Mouse (Mus musculus) gastrocnemius, adult 8-10 months (tissue): ENCODE results near the gene Tctn1. TPM values are rescaled to one million over a fixed set of nuclear protein-coding genes. Genes with fewer than 3 reads are reported as not detected.

Source experiments
- DNase-seq, 2 experiments: peaks; one replicate each; pipeline ENCODE4 v3.0.0; 2022; ENCODE audit warnings: low spot score in 2 of 2
- total RNA-seq, 4 experiments: library from RNA; stranded (reverse); gene quantifications; 2 replicates each; pipeline ENCODE4 v1.2.4; 2022

Tctn1 gene
- total RNA-seq, 4 experiments from 2014 or later: 1.4 to 2.1 (median 1.7) TPM

DNA sequence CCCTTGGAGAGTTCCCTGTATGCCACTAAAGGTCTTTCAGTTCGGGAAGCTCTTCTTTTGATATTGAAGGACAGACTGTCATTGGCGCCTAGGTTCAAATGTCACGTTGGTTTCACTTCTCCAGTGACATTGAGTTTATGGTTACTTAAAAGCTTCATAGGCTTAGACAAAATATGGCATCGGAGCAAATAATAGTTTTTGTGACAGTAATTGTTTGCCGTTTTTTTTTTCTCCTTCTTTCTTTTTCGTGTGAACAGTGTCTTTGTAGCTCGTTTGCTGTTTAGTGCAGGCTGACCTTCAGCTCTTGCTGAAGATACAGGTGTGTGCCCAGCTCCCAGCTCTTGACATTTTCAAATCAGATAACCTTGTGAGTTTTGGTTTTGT lies 21.5 kb upstream of the Tctn1 start:
- no peak for DNase-seq

DNA sequence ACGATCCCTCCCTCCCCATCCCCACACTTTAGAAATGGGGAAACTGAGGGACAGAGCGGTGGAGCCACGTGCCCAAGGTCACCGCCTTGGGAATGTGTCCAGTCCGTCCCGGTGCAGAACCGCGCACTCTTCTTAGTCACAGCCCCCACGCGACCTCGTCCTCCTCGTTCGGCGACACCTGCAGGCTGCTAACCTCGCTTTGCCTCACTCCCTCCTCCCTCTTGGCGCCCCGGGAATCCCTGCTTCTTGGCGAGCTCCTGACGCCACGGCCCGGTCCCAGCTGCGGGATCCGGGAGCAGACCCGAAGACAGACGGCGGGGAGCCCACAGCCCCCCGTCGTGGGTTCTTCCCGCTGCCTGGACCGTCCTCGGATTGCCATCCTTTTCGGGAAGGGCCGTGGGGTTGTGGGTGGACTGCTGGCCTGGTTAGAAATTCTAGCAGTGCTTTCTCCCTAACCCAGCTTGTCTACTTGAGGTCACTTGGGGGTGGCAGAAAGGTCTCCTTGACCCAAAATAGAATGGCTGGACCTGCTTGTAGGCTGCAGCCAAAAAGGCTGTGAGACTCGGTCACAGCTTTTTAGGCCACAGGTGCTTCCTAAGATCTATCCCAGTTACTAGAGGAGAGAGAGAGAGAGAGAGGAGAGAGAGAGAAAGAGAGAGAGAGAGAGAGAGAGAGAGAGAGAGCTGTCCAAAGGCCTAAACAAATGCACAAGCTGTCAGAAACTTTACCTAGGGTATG lies 20.9 kb upstream of the Tctn1 start:
- peak in 1 of 2 experiments; percentile 59 for DNase-seq

DNA sequence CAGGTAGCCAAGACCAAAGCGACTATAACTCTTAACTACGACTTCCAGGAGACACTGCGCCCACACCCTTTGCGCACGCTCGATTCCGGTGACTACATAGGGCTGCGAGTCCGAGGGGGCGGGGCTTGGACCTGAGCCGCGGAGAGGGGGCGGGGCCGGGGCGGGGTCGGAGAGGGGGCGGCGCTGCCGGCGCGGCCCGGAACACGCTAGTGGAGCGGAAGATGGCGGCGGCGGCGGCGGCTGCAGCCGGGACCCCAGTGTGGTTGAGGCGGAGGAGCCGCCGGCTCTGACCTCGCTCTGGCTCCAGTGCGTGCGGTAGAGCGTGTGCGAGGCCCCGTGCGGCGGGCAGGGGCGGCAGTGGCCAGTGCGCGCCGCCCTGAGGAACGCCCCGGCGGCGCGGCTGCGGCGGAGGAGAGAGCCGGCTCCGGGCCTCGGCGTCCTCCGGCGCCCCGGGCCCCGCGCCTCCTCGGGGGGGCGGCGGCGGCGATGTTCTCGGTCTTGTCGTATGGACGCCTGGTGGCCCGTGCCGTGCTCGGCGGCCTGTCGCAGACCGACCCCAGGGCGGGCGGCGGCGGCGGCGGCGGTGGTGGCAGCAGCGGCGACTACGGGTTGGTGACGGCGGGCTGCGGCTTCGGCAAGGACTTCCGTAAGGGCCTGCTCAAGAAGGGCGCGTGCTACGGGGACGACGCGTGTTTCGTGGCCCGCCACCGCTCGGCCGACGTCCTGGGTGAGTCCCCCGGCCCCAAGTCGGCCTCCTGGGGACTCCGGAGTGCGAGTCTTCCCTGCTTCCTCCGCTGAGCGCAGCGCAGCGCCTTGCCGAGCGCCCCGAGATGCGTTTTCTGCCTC lies 20.1 kb upstream of the Tctn1 start, which contains the start of gene Pptc7:
Gene Pptc7 (plus strand): TSS at position 183 of the 846 bp plus-strand sequence.
- DNase-seq: peak; percentile 72 to 84

DNA sequence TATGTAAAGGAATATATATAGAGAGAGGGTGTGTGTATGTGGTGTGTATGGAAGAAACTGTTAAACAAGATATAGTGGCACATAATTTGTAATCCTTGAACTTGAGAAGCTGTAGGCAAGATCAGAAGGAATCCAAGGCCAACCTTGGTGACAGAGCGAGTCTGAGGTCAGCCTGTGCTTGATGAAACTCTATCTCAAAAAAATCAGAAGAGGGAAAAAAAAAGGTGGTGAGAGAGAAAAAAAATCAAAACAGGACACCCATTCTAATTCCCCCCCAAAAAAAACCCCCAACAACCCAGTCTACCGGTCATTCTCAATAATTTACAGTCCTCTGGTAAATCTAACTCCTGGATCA lies 19.5 kb upstream of the Tctn1 start:
- DNase-seq: no peak

DNA sequence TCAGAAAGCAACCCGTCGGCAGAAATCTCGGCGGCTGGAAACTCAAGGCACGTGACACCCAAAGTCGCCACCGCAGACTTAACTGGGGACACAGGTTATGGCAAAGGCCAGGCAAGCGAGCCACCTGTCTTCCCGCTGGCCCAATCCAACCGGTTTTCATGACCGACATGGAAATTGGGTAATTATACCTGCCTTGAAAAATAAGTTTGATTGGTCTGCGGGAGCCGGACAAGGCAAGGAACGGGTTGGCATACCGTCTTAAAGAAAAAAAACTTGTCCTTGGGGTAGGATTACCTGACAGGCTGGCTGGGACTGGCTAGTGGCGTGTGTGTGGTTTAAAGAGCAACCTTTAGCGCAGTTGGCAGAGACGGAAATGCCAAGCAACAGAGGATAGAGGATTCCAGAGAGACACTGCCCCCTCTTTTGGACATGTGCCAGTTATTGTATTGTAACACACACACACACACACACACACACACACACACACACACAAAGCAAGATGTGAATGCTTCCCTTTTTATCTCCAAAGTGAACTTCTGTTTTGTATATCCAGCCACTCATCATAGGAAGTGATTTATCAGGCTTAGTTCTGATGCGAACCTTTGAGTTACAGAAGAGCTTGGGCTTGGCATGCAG lies 16.7 kb upstream of the Tctn1 start:
- DNase-seq: peak; percentile 36 to 66

DNA sequence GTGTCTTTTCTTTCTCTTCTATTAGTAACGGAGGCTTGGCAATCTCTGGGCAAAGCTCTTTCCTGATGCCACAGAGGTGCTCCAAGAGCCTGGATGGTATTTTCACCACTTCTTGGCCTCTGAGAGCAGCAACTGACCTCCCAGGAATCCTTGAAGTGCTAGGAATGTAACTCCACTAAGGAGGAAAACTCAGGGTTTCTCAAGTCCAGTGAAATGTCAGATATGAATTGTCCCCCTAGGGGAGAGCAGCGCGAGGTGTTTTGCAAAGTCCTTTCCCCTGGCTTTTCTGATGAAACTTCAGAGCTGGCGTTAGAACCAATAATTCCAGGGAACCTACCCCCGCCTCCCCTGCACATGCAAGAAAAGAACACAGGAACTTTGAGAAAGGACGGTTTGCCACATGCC lies 16.2 kb upstream of the Tctn1 start:
- DNase-seq: no peak

DNA sequence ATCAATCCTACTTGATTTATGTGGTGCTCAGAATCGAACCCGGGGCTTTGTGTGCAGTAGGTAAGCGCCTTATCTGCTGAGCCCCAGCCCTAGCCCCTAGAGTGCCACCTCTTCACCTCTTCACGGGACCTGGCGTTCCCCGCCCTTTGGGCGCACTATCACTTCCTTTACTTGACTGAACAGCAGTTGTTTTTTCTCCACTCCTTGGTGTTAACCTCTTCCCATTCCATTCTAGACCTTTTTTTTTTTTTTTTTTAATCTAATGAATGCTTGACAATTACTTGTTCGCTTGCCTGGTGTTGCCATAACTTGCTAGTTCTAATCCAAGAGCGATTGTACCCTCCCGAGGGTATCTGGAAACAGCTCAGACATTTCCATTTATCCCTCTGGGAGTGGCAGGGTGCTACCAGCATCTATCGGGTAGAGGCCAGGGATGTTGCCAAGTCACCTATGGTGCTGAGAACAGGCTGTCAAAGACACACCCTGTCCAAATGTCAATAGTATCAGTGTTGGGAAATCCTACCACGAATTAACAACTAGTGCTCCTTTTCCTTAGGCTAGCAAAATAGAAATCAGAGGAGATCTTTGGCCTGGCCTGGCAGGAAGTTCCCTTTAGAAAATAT lies 15.7 kb upstream of the Tctn1 start:
- DNase-seq: peak in 1 of 2 experiments; percentile 40

DNA sequence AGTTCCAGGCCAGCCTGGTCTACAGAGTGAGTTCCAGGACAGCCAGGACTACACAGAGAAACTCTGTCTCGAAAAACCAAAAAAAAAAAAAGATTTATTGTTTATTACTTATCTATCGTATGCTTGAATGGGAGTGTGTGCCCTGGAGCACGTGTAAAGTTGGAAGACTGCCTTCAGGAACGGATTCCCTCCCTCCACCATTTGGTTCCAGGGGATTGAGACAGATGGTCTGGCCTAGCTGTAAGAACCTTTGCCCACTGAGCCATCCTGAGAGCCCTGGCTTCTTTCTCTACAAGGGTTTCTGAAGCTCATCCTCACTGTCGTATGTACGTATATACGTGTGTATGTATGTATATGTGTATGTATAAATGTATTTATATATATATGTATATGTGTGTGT lies 14.7 kb upstream of the Tctn1 start:
- DNase-seq: no peak

DNA sequence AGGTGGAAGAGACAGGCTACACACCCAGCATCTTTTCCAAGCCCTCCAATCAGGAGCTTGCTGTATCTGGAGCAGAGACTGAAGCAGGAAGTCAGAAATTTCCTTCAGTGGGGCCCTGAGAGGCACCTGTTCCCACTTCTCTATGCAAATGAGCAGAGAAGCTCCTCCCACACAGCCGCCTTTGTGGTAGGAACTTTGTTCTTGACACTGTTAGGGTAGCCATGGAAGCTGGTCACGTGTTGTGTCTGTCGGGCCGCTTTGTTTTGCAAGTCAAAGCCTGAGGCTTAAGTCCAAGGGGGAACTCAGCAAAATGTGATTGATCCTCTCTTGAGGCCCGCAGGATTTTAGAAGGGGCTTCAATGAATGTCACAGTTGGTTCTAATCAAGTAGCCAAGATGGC lies 10.5 kb upstream of the Tctn1 start:
- DNase-seq: no peak

DNA sequence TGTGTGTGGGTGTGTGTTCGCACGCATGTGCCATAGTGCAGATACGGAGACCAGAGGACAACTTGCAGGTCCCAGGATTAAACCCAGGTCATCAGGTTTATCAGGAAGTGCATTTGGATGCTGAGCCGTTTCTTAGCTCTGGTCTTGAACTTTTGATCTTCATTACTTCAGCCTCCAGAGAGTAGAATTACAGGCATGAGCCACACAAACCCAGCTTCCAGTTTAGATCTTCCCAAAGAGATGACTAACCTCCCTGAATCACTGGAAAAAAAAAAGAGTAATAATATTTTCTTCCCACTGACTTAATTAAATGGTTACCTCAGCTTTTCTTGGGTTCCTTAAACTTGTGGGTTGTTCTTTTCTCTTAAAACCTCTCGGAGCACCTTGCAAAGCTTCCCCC lies 8.6 kb upstream of the Tctn1 start:
- no peak for DNase-seq

DNA sequence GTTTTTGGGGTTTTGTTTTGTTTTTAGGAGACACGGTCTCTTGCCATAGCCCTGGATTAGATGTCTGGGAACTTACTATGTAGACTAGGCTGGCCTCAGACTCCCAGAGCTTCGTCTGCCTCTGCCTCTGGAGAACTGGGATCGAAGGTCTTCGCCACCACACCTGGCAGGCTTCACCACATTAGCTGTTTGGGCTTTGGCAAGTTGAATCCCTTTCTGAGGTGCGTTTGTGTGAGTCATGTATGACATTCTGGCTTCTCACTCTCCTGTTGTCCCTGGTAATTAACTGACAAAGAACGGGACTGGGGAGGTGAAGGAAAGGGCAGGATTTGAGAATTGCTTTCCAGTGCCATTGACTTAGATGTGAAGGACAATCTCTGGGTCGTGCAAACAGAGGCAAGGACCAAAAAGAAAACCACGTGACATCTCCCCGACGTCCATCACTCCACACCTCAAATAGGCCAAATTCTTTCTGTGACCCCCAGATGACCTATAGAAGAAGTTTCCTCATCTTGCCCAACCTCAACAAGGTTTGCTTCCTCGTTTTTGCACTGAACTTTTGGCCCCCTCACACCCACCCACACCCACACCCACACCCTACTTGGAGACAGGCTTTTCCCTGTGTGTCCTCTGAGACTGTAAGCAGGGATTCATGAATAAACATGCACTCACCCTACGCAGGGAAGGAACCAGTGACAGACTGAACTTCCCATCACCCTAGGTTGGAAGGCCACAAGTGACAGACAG lies 4.8 kb upstream of the Tctn1 start:
- DNase-seq: no peak

DNA sequence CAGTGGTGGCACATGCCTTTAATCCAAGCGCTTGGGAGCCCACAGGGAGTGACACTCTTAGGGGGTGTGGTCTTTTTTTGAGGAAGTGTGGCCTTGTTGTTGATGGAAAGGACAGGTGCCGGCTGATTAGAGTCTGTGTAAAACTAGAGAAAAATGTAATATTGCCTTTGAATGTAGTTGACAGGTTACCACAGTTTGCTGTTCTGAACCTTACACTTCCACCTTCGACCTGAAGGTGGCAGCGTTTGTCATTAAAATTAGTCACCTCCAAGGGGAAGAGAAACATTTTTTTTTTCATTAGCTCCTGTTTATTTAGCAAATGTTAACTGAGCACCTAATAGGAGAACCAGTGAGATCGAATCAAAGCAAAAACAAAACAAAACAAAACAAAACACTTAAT lies 3.6 kb upstream of the Tctn1 start:
- peak; percentile 58 to 63 for DNase-seq

DNA sequence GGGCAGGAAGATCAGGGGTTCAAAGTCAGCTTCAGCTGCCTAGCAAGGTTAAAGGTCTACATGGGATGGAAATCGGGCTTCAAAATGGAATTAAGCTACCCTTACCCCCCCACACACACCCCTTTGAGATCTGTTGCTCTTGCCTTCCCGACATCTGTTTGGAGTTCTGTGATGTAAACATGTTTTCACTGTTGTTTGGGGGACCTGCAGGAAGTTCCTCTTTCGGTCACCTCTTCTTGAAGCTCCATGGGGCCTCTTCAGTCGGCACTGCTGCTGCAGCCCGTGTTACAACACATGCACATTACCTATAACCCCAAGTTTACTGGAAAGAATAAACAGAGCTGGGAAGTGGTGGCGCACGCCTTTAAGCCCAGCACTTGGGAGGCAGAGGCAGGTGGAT lies 2.9 kb upstream of the Tctn1 start:
- DNase-seq: no peak

DNA sequence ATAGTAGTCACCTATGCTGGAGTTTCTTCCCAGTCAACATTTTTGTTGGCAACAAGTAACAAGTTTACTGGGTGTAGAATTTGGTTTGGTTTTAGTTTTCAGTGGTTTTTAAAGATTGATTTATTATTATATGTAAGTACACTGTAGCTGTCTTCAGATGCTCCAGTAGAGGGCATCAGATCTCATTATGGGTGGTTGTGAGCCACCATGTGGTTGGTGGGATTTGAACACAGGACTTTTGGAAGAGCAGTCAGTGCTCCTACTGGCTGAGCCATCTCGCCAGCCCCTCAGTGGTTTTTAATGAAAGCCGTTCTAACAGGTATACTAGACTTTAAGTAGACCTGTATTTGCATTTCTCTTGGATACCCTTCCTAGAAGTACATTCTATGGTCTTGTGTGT lies 1.7 kb upstream of the Tctn1 start:
- DNase-seq: no peak

DNA sequence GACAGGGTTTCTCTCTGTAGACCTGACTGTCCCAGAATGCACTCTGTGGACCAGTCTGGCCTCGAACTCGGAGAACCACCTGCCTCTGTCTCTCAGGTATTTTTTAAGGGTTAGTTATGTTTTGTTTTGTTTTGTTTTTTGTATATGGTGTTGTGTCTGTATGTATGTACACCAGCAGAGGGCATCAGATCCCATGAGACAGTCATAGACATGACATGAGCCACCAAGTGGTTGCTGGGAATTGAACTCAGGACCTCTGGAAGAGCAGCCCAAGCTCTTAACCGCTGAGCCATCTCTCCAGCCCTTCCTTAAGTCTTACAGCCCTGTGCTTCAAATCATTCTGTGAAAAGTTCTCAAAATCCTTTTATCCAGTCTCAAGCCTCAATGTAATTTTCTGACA lies 927 bp upstream of the Tctn1 start:
- no peak for DNase-seq

DNA sequence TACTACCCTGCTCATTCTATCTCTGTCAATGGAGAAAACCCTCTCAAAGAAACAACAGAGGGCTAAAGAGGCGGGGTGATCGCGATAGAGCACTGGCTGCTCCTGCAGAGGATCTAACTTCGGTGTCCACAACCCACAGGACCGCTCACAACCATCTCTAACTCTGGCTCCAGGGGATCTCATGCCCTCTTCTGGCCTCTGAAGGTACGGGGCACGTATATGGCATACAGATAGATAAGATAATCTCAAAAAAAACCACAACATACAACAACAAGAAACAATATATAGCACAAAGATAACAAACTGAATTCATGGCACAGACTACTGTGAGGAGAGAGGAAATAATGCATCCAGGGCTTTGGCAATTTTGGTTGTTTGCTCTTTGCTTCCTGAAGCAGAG lies 2.2 kb downstream of the Tctn1 start:
- DNase-seq: no peak

DNA sequence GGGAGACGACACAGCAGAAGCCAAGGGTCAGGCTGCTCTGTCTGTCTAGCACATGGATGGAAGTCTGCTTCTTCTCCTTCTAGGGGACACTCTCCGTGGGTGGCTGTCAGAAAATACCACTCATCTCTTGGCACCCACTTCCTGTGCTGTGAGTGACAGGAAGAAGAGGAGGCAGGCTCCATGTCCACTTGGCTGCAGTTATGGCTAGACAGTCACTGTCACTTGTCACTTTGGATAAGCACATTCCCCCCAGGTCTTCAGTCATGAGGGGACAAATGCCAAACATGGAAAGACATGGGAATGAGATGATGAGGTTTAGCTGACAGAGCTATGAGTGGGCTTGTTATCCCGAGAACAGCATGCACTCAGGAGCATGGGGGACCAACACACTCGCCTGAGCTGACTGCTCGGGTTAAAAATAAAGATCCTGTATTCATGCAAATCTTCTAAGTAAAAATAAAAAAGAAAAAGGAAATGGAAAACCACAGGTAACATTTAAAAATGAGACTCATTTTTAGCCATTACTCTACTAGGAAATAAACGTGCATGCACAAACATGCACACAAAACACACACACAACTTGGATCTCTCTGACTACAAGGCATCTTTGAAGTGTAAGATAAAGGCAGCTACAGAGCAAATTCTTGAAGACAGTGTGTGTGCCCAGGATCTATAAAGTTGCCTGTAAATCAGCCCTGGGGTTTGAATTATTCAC lies 6.1 kb downstream of the Tctn1 start:
- no peak for DNase-seq

DNA sequence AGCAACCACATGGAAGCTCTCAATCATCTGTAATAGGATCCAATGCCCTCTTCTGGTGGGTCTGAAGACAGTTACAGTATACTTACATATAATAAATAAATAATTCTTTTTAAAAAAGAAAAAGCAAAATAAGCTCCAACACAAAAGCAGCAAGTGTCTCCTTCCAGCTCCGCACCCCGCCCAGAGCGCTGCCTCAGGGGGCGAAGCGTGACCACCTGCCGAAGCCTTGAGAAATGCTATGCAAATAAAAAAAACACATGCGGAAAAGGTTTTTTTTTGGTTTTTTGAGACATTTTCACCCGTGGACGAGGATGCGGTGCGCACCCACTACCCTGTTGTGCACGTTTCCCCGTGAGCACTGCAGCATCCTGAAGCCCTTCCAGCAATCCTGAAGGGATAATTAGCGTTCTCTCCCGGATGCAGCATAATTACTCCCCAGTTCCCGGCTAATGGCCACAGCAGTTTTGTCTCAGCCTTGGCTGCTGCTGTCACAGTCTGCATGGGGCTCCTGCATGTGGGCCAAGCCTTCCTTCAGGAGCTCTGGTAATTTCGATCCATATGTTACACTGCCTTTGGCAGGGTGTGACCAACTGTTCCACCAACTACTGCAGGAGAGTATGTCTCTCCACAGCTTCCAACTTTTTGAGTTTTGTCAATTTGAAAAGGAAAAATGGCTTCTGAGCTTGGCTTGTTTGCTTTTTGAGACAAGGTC lies 12.2 kb downstream of the Tctn1 start:
- DNase-seq: no peak

DNA sequence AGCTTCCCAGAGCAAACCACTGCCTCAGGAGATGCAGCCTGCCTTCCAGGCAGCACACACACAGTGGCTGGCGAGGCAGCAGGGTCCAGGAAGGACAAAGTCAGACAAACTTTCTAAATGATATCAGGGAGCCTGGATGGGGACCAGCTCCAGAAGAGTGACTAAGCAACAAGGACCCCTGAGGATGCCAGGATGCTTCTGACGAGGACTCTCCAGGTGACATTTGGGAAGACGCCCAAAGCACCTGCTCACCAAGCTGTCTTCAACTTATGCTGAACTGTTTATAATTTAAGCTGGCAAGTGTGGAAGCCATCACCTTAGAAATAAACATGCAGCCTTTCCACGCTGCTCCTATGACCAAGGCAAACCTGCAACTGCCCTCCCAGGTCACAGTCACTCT lies 15.0 kb downstream of the Tctn1 start:
- no peak for DNase-seq

DNA sequence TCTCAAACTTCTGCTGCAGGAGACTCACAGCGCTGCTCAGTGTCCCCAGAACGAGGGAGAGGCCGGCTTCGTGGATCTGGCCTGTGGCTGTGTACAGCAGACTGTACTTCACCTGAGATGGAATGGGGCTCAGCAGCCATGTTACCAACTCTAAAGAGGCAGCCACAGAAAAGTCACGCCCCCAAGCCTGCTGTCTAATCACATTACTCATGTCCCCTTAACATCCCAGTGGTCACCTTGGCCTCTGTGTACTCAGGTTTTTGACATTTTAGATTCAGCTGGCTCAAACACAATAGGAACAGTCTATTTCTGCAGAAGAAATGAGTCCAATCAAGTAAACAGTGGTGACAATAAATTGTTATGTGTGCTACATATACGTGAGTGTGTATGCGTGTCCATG lies 16.3 kb downstream of the Tctn1 start:
- DNase-seq: no peak
